Mouse (Mus musculus) retina, embryonic 14.5 days (tissue): ENCODE data around the gene Wasl.

Experiments
- DNase-seq: peaks from one replicate; pipeline ENCODE4 v3.0.0-alpha.2; 2015; ENCODE audit warnings: low spot score

The Wasl gene

DNA sequence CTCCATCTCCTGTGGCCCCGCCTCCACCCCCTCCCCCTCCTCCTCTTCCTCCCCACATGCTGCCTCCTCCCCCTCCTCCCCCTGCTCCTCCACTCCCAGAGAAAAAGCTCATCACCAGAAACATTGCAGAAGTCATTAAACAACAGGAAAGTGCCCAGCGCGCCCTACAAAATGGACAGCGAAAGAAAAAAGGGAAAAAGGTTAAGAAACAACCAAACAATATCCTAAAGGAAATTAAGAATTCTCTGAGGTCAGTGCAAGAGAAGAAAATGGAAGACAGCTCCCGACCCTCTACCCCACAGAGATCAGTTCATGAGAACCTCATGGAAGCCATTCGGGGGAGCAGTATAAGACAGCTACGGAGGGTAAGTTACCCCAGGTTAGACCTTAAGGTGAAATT lies 60.5 kb downstream of the Wasl start:
- DNase-seq: no peak

DNA sequence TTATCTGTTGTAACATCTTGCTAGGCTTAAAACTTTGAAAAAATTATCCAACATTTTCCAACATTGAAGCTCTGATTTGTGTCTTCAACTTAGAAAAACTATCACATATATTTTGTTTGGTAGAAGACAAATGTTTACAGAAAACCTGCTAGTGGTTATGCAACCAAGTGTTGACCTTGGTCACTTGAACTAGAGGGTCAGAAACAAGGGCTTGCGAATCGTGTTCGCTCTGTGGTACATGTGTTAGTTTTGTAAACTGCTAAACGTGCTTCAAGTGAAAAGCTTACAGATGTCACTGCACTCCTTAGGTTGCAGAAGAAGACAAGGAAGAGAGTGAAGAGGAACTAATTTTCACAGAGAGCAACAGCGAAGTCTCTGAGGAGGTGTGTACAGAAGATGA lies 61.8 kb downstream of the Wasl start:
- no peak for DNase-seq

DNA sequence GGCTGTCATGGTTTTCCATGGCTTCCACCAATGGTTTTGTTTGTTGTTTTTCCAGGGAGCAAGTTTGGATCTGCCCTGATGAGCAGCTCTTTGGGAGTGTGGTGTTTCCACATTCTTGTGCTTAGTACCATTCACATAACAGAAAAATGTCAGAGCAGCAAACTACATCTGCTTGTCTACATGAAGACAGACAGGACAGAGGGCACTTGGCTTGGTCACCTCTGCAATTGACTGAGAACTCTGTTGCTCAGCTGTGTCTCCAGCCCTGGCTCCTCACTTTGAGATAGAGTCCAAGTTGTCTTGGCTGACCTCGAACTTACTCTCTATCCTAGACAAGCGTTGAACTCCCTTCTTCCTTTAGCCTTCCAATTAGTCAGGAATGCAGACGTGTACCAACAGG lies 62.5 kb downstream of the Wasl start:
- no peak for DNase-seq

DNA sequence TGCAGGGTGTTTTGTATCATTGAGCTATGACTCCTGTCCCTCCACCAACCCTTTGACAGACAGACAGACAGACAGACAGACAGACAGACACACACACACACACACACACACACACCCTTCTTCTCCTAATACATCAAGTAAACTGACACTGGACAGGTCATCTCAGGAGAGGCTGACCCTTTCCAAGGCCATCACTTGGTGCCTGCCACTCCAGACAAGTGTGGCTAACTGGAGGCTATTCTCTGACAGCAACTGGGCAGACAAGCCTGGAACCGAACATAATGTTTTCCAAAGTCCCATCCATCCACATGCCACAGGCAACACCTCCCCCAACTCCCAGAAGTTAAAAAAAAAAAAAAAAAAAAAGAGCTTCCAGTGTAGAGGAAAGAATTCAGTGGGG lies 63.1 kb downstream of the Wasl start:
- DNase-seq: no peak

- no peak for DNase-seq
Observed at GRCm38 (mm10) chr6:24600726-24601125, 64.1 kb downstream of the Wasl start.

DNA sequence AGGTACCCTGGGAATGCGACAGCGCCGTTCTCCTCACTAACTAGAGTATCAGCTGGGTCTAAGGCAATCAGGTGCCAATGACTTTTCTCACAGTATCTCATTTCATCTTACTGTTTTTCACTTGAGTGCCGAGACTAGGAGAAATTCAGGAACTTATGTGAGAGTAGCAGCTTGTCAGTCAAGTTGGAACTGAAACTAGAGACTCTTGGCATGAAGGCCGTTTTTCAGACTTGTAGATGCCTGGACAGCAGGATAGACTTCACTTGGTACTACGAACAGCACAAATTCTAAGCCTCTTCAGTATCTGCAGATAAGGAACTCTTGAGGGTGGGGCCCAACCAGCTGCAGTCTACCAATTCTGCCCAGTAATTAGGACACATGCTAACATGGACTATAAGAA lies 64.7 kb downstream of the Wasl start:
- DNase-seq: no peak

DNA sequence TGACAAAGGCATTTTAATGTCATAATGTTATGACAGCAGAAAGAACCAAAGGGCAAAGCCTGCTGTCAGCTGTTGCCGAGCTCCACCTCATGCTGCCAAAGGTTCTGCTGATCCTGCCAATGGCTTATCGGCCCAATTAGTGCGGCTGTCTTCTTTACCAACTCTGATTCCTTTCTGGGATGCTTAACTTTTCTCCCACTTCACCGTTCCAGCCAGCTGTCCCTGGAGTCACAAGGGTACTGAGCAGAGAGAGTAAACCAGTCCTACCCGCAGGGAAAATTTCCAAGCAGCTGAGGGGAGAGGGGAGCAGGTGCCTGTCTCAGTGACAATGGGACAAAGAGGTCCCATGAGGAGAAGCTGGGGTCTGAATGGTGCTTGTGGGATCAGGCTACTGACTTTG lies 65.2 kb downstream of the Wasl start:
- no peak for DNase-seq

- DNase-seq: no peak
Observed at GRCm38 (mm10) chr6:24599179-24599578, 65.6 kb downstream of the Wasl start.

DNA sequence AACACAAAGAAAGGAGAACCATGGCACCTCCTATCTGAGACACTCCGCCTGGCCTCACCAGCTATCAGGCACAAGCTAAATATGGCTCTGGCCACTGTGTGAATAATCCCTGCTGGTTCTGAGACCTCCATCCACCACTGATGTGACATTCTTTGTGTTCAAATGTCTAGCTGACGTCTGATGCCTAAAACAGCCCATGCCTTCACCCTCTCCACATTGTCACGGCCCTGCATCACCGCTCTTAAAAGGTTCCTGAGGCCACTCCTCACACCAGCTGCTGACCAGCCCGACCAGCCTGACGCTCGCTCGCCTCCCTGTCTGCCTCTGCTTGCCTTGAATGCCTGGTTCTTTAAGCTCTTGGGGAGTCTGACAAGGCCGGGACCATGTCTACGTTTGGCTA lies 67.3 kb downstream of the Wasl start, which contains the start of gene Lmod2:
Gene Lmod2 (plus strand): TSS at position 263 of the 400 bp plus-strand sequence.
- no peak for DNase-seq

DNA sequence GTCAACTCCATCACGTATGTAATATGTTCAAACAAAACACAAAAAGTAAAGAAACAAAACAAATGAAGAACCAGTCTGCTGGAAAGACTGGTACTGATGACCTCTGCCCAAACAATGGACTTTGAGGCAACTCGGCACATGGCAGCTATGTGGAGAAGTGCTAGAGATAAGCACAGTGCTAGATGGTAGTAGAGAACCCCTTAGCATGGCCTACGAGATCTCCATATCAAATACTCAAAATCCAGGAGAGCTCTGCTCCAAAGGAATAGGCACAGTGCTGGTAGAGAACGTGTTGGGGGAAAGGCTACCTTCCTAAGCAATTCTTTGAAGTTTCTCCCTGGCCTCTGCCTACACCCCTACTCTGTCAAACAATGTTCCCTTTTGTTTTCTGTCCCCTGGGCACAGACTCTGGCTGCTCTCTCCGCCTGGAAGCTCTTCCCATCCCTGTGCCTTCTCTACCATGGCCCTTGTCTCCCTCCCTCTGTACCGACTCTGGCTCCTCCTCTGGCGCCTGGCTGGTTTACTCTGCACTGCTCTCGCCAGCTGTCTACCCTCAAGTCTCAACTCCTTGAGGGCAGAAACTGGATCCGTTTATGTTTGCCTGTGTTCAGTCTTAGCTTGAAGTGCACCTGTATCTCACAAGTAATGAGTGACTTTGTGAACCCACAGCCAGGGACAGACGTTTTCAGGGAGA lies 73.1 kb downstream of the Wasl start:
- DNase-seq: no peak

- DNase-seq: no peak
Observed at GRCm38 (mm10) chr6:24590282-24590681, 74.5 kb downstream of the Wasl start.

DNA sequence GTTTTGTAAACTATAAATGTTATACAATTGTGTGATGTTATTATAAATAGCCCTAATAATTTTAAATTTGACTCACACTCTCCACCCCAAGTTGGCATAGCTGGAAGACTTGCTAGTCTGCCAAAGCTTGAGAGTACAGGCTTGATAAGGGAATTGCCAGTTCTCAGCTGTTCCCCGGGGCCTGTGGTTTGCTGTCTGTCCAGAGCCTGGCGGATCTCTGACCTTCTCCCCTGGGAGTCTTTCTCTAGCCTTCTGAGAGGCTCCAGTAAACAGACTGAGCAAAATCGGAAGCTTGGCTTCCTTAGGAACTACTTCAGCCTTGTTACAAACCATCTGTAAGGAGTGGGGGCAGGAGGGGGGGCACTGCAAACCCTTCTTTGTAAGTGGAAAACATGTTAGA lies 77.9 kb downstream of the Wasl start:
- peak; percentile 17 for DNase-seq

GRCm38 (mm10) chr6:24585431-24586310 lies 79.1 kb downstream of the Wasl start:
- no peak for DNase-seq

- DNase-seq: no peak
Observed at GRCm38 (mm10) chr6:24583456-24583855, 81.4 kb downstream of the Wasl start.

DNA sequence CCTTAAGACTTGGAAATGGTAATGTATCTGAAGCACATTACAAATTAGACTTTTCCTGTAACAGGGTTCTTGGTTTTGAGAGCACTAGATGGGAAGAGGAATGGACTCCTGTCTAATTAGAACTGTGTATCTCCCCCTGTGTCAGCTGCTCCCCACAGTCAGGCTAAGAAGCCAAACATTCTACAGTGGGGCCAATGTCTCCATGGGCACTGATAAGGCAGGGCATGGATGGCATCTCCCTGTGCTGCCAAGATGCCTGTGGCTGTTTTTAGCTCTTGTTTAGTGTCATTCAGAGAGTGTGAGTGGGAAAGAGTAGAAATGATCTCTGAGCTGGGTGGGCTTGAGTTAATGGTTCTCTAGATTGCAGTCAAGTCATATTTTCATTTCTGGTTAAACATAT lies 91.5 kb downstream of the Wasl start:
- no peak for DNase-seq

- no peak for DNase-seq
Observed at GRCm38 (mm10) chr6:24572431-24572830, 92.4 kb downstream of the Wasl start.

GRCm38 (mm10) chr6:24571126-24571525 lies 93.7 kb downstream of the Wasl start:
- DNase-seq: no peak

- peak; percentile 9 for DNase-seq
Observed at GRCm38 (mm10) chr6:24570278-24570677, 94.5 kb downstream of the Wasl start.

DNA sequence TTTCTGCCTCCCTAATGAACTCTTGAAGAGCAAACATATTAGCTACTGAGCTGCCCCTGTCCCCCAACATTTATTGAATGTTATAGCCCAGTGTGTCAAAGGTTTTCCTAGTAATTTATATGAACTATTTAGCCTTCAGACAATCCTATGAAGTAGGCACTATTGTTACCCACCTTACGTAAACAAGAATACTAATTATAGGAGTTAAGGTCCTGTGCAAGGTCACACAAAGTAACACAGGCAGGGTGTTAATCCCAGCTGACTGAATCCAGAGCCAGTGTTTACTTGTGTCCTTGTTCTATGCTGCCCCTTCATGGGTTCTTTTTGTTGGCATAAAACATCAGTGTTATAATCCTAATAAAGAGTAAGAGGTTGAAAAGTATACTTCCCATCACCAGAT lies 95.1 kb downstream of the Wasl start:
- DNase-seq: peak; percentile 7

- no peak for DNase-seq
Observed at GRCm38 (mm10) chr6:24568963-24569362, 95.8 kb downstream of the Wasl start.

DNA sequence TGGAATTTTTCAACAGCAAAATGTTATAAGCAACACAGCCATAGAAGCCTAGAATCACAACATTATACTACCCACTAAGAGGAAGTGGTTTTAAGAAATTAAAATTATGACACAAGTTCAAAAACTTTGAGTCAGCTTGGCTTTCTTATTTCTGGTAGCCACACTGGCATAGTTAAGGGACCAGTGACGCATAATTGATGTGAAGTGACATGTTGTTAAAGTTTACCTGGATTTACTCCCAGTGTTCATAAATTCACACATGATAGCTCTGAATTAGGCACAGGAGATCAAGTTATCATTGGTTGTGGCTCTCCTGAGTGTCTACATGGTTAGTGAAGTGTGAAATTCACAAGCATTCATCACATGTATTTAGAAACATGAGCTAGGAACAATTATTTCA lies 99.9 kb downstream of the Wasl start:
- DNase-seq: peak; percentile 39

DNA sequence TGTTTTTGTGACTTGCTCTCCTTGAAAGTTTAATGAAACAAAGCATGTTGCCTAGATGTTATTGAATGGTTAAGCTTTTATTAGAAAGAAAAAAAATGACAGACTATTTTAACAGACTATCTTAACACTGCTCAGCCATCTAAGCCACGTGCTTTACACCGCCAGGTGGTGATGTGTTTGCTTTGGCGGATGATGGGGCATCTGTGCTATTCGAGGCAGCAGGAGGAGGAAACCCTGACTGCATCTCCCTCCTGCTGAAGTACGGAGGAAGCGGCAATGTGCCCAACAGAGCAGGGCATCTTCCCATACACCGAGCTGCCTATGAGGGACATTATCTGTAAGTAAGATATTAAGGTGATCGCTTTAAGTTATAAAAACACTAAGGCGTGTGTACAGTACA lies 100.7 kb downstream of the Wasl start:
- DNase-seq: no peak
